Mouse (Mus musculus) MEL (cell line): ENCODE data around the gene Sipa1l1. TPM values are rescaled to one million over a fixed set of nuclear protein-coding genes. Genes with fewer than 3 reads are reported as not detected.

Source experiments
- DNase-seq: peaks from one replicate; pipeline ENCODE4 v3.0.0; 2011; ENCODE audit warnings: low read depth, low spot score
- H3K27ac ChIP-seq: 2 replicates; pipeline ENCODE4 v1.5.1; 2012; ENCODE audit warnings: low read depth, mild to moderate bottlenecking, control low read depth, low read length, moderate library complexity; ENCODE audit not compliant: control insufficient read depth
- H3K27me3 ChIP-seq, 2 experiments: fragments of 150-350 bp in 1 of 2; sonication (generic) in 1 of 2; 2 replicates each; pipeline ENCODE4 v1.6.1; 2012; ENCODE audit warnings: low read length in 2 of 2, mild to moderate bottlenecking in 2 of 2, improper control_type of control experiment in 1 of 2, moderate library complexity in 1 of 2; ENCODE audit not compliant: insufficient read depth in 2 of 2, control insufficient read depth in 1 of 2
- H3K36me3 ChIP-seq, 2 experiments: 2 replicates each; pipeline ENCODE4 v1.6.1; 2012 to 2014; ENCODE audit warnings: low read length in 2 of 2, improper control_type of control experiment in 1 of 2, inconsistent platforms in 1 of 2, mild to moderate bottlenecking in 1 of 2; ENCODE audit not compliant: insufficient read depth in 2 of 2, control insufficient read depth in 1 of 2
- H3K4me1 ChIP-seq, 2 experiments: fragments of 150-350 bp in 1 of 2; sonication (generic) in 1 of 2; 2 replicates each; pipeline ENCODE4 v1.6.1; 2012; ENCODE audit warnings: low read length in 2 of 2, improper control_type of control experiment in 1 of 2, mild to moderate bottlenecking in 1 of 2; ENCODE audit not compliant: insufficient read depth in 2 of 2, control insufficient read depth in 1 of 2
- H3K4me3 ChIP-seq, 2 experiments: fragments of 150-350 bp in 1 of 2; sonication (generic) in 1 of 2; 2 replicates each; pipeline ENCODE4 v1.5.1; 2012; ENCODE audit warnings: low read depth in 2 of 2, low read length in 2 of 2, mild to moderate bottlenecking in 2 of 2, moderate library complexity in 2 of 2, control low read depth in 1 of 2, improper control_type of control experiment in 1 of 2; ENCODE audit not compliant: control insufficient read depth in 1 of 2, insufficient read depth in 1 of 2
- H3K79me2 ChIP-seq: 2 replicates; pipeline ENCODE4 v1.6.1; 2012; ENCODE audit warnings: mild to moderate bottlenecking, low read length, moderate library complexity; ENCODE audit not compliant: control insufficient read depth, poor library complexity, insufficient read depth
- H3K9ac ChIP-seq: 2 replicates; pipeline ENCODE4 v1.6.1; 2012; ENCODE audit warnings: low read depth, mild to moderate bottlenecking, control low read depth, low read length, moderate library complexity; ENCODE audit not compliant: control insufficient read depth, poor library complexity, severe bottlenecking
- H3K9me3 ChIP-seq: fragments of 150-350 bp; sonication (generic); replicated peaks from 2 replicates; pipeline ENCODE4 v1.6.1; 2012; ENCODE audit warnings: mild to moderate bottlenecking, low read length, improper control_type of control experiment, moderate library complexity; ENCODE audit not compliant: insufficient read depth
- BHLHE40 ChIP-seq: IDR thresholded peaks from 2 replicates; pipeline ENCODE4 v1.6.1; 2012; ENCODE audit warnings: low read depth, mild to moderate bottlenecking, inconsistent platforms, low read length, improper control_type of control experiment, borderline replicate concordance
- CHD1 ChIP-seq: IDR thresholded peaks from 2 replicates; pipeline ENCODE4 v1.6.1; 2012; ENCODE audit warnings: low read depth, mild to moderate bottlenecking, inconsistent platforms, low read length, improper control_type of control experiment
- CHD2 ChIP-seq: IDR thresholded peaks from 2 replicates; pipeline ENCODE4 v1.6.1; 2011; ENCODE audit warnings: low read length, improper control_type of control experiment
- CTCF ChIP-seq, 3 experiments: IDR thresholded peaks in 2 of 3; conservative IDR thresholded peaks in 1 of 3; 2 replicates each; pipeline ENCODE4 v1.5.1; 2011 to 2012; ENCODE audit warnings: low read length in 3 of 3, low read depth in 2 of 3, mild to moderate bottlenecking in 2 of 3, improper control_type of control experiment in 1 of 3, inconsistent platforms in 1 of 3, mixed read lengths in 1 of 3, moderate library complexity in 1 of 3; ENCODE audit not compliant: control insufficient read depth in 1 of 3, insufficient read depth in 1 of 3, poor library complexity in 1 of 3, severe bottlenecking in 1 of 3
- E2F4 ChIP-seq: IDR thresholded peaks from 2 replicates; pipeline ENCODE4 v1.6.1; 2011; ENCODE audit warnings: low read depth, low read length, improper control_type of control experiment, borderline replicate concordance
- EP300 ChIP-seq, 2 experiments: IDR thresholded peaks; 2 replicates each; pipeline ENCODE4 v1.6.1; 2011; ENCODE audit warnings: improper control_type of control experiment in 2 of 2, low read length in 2 of 2, low read depth in 1 of 2, mild to moderate bottlenecking in 1 of 2
- GABPA ChIP-seq: IDR thresholded peaks from 2 replicates; pipeline ENCODE4 v1.6.1; 2012; ENCODE audit warnings: low read depth, mild to moderate bottlenecking, inconsistent platforms, low read length, improper control_type of control experiment, moderate library complexity
- JUND ChIP-seq: IDR thresholded peaks from 2 replicates; pipeline ENCODE4 v1.6.1; 2011; ENCODE audit warnings: low read depth, mild to moderate bottlenecking, improper control_type of control experiment, low read length
- MAFK ChIP-seq: IDR thresholded peaks from 2 replicates; pipeline ENCODE4 v1.6.1; 2011; ENCODE audit warnings: low read depth, mild to moderate bottlenecking, low read length, improper control_type of control experiment, borderline replicate concordance
- MAX ChIP-seq: IDR thresholded peaks from 2 replicates; pipeline ENCODE4 v1.6.1; 2011; ENCODE audit warnings: low read length, improper control_type of control experiment
- MAZ ChIP-seq: IDR thresholded peaks from 2 replicates; pipeline ENCODE4 v1.6.1; 2012; ENCODE audit warnings: low read depth, mild to moderate bottlenecking, inconsistent platforms, low read length, improper control_type of control experiment
- MXI1 ChIP-seq: IDR thresholded peaks from 2 replicates; pipeline ENCODE4 v1.6.1; 2011; ENCODE audit warnings: mild to moderate bottlenecking, low read depth, low read length, improper control_type of control experiment
- MYB ChIP-seq: IDR thresholded peaks from 2 replicates; pipeline ENCODE4 v1.6.1; 2011; ENCODE audit warnings: mild to moderate bottlenecking, low read depth, low read length, improper control_type of control experiment
- MYC ChIP-seq: IDR thresholded peaks from 2 replicates; pipeline ENCODE4 v1.6.1; 2011; ENCODE audit warnings: low read depth, mild to moderate bottlenecking, low read length, improper control_type of control experiment, moderate library complexity
- POLR2AphosphoS2 ChIP-seq: IDR thresholded peaks from 2 replicates; pipeline ENCODE4 v1.6.1; 2011; ENCODE audit warnings: low read length, improper control_type of control experiment
- RAD21 ChIP-seq: IDR thresholded peaks from 2 replicates; pipeline ENCODE4 v1.6.1; 2011; ENCODE audit warnings: mild to moderate bottlenecking, low read depth, low read length, improper control_type of control experiment
- RCOR1 ChIP-seq: IDR thresholded peaks from 2 replicates; pipeline ENCODE4 v1.6.1; 2012; ENCODE audit warnings: low read depth, mild to moderate bottlenecking, inconsistent platforms, low read length, improper control_type of control experiment
- SIN3A ChIP-seq: IDR thresholded peaks from 2 replicates; pipeline ENCODE4 v1.6.1; 2012; ENCODE audit warnings: low read length, improper control_type of control experiment, inconsistent platforms
- SMC3 ChIP-seq: IDR thresholded peaks from 2 replicates; pipeline ENCODE4 v1.6.1; 2011; ENCODE audit warnings: low read depth, low read length, improper control_type of control experiment
- TAL1 ChIP-seq: IDR thresholded peaks from 2 replicates; pipeline ENCODE4 v1.6.1; 2012; ENCODE audit warnings: mild to moderate bottlenecking, inconsistent platforms, low read length, moderate library complexity, mixed read lengths
- TBP ChIP-seq: IDR thresholded peaks from 2 replicates; pipeline ENCODE4 v1.8.0; 2011; ENCODE audit warnings: low read depth, low read length, improper control_type of control experiment
- UBTF ChIP-seq: IDR thresholded peaks from 2 replicates; pipeline ENCODE4 v1.6.1; 2012; ENCODE audit warnings: low read depth, mild to moderate bottlenecking, inconsistent platforms, low read length, improper control_type of control experiment, moderate library complexity, borderline replicate concordance; ENCODE audit not compliant: insufficient read depth
- USF2 ChIP-seq, 2 experiments: IDR thresholded peaks; 2 replicates each; pipeline ENCODE4 v1.6.1; 2011 to 2012; ENCODE audit warnings: improper control_type of control experiment in 2 of 2, low read length in 2 of 2, borderline replicate concordance in 1 of 2, inconsistent platforms in 1 of 2, low read depth in 1 of 2, mild to moderate bottlenecking in 1 of 2; ENCODE audit not compliant: insufficient read depth in 1 of 2
- ZC3H11A ChIP-seq: IDR thresholded peaks from 2 replicates; pipeline ENCODE4 v1.6.1; 2012; ENCODE audit warnings: low read depth, mild to moderate bottlenecking, inconsistent platforms, low read length, improper control_type of control experiment
- ZMIZ1 ChIP-seq: IDR thresholded peaks from 2 replicates; pipeline ENCODE4 v1.6.1; 2012; ENCODE audit warnings: low read depth, mild to moderate bottlenecking, inconsistent platforms, low read length, improper control_type of control experiment, moderate library complexity
- ZNF384 ChIP-seq: IDR thresholded peaks from 2 replicates; pipeline ENCODE4 v1.6.1; 2012; ENCODE audit warnings: low read depth, mild to moderate bottlenecking, inconsistent platforms, low read length, improper control_type of control experiment
- polyA plus RNA-seq, 2 experiments: library from polyadenylated mRNA; stranded (reverse) in 1 of 2; unstranded in 1 of 2; fragments of >175 nt in 1 of 2; fragments of >200 nt in 1 of 2; gene quantifications; 2 replicates each; pipeline versions ENCODE4 v1.2.1 to v1.2.4; 2012; ENCODE audit warnings: low replicate concordance in 2 of 2, low read depth in 1 of 2; ENCODE audit not compliant: insufficient read length in 2 of 2, insufficient read depth in 1 of 2, missing spikeins in 1 of 2
- total RNA-seq: library from RNA; depleted of rRNA; stranded (reverse); fragments of 300-350 nt; gene quantifications from 2 replicates; pipeline ENCODE4 v1.2.3, GENCODE M21; 2012

Sipa1l1 gene
- total and polyA plus RNA-seq, 3 experiments, result 18.1 to 42.7 (median 19.3) TPM

DNA sequence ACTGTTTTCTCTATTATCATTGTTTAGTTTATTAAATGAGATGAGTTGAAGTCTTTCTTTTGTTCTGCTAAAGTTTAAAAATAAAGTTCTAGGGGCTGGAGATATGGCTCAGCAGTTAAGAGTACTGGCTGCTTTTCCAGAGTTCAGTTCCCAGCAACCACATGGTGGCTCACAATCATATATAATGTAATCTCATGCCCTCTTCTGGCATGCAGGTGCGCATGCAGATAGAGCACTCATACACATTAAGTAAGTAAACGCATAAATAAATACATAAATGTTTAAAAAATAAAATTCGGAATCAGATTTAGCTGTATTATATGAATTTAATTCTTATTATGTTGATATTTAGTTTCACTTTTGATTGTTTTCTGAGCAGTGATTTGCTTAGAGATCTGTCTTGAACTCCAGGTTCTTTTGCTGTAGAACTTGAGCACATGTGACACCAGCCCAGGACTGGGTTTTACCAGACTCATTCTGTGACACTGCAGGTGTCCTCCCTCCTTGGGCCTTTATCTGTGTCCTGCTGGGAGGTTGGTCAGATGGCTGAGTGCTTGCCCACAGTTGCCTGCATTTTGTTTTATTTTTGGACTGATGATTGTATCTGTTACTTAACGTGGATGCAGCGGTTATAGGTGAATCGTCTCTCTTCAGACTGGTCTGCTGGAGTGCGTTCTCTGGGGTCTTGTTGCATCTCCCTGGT, 124.6 kb downstream of the Sipa1l1 start:
- Histone ChIP-seq H3K79me2 (no peaks in the 10 kb centered on the region), H3K27me3 (no peaks in the 10 kb centered on the region), H3K27ac (no peak overlapping the region), H3K36me3 (no peaks in the 10 kb centered on the region; a peak in 1 of 4 replicates), H3K9me3 (no peaks in the 10 kb centered on the region), H3K4me1 (no peaks in the 10 kb centered on the region), H3K9ac (no peak overlapping the region), H3K4me3 (no peak overlapping the region)
- TF ChIP-seq TAL1 (no peak), MAZ (no peak), SMC3 (peak; percentile 63), MYB (no peak), MAX (no peak), E2F4 (no peak), MAFK (no peak), RCOR1 (no peak), POLR2AphosphoS2 (no peak), ZMIZ1 (no peak), EP300 (IDR thresholded peaks at IDR 0.05; ENCODE audit: low read depth in 1 of 2, low read length in 2 of 2) (no peak), MYC (peak; percentile 61; the same call in 1 of the 2 replicates), CHD1 (no peak), CHD2 (no peak), UBTF (no peak), USF2 (IDR thresholded peaks at IDR 0.05; ENCODE audit: borderline replicate concordance in 1 of 2, insufficient read depth in 1 of 2, low read depth in 1 of 2, low read length in 2 of 2) (no peak), BHLHE40 (no peak), ZC3H11A (peak; percentile 42; the same call in 1 of the 2 replicates), RAD21 (peak; percentile 55), CTCF (IDR thresholded peaks at IDR 0.05 in 2 of 3, conservative IDR thresholded peaks at IDR 0.05 in 1 of 3; ENCODE audit: control insufficient read depth in 1 of 3, insufficient read depth in 1 of 3, low read depth in 2 of 3, low read length in 3 of 3, poor library complexity in 1 of 3, severe bottlenecking in 1 of 3) (peak; percentile 9 to 51 (median 28); a peak in 3 of 6 replicates), GABPA (no peak), SIN3A (no peak), MXI1 (no peak), TBP (no peak), JUND (no peak), ZNF384 (no peak)
- DNase-seq, result peak; percentile 27
